ENCODE assay signal across 15 mouse cellular contexts in the genomic region with DNA sequence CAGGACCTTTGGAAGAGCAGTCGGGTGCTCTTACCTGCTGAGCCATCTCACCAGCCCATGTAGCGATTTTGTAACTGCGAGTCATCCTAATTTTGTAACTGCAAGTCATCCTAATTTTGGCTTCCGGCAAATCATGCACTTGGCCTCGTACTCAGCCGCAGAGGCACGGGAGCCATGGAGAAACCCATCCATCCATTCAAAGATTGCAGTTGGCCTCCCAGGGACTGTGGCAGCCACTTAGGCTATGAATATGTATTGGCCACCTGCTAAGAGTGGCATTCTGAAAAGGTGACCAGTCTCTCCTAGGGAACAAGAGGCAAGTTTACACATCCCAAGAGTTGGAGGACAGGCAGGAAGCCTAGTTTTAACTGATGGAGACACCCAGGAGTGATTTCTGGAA. TPM values are rescaled to one million over a fixed set of nuclear protein-coding genes. Genes with fewer than 3 reads are reported as not detected.
DNase-seq lines count a peak whose midpoint lies in the region; ATAC-seq and TF ChIP-seq lines count a peak whose summit lies in the region.
"Had no signal": no experiment of that assay in that cellular context is flagged by ENCODE, and none has a peak within 500 bp of the region (broad histone marks: within the 10 kb centered on the region; RNA-seq: fewer than 3 reads in every experiment).

No protein-coding gene starts in this region.

- peak overlapping the region; percentile 30; the same call in 1 of the 2 replicates for H3K27ac ChIP-seq in ES-E14 (ENCODE audit: insufficient read depth, low read depth, low read length, poor library complexity, severe bottlenecking)
- peak overlapping the region; percentile 38; the same call in 1 of the 2 replicates for H3K27ac ChIP-seq in hindbrain, postnatal 0 days
- H3K27ac ChIP-seq: heart, embryonic 13.5 days had no signal

- H3K27me3 ChIP-seq in hindbrain, postnatal 0 days (ENCODE audit: insufficient read depth, low read length): no peaks in the 10 kb centered on the region
- H3K27me3 ChIP-seq: heart, embryonic 13.5 days had no signal

- no peak overlapping the region for H3K9ac ChIP-seq in ES-E14 (ENCODE audit: insufficient read depth, low read depth, low read length, poor library complexity, severe bottlenecking)
- no peak overlapping the region for H3K9ac ChIP-seq in hindbrain, postnatal 0 days (replicated peaks; ENCODE audit: low read length)
- H3K9ac ChIP-seq: heart, embryonic 13.5 days; lung, embryonic 14.5 days had no signal

- peak; percentile 73 for DNase-seq in kidney, adult 11 months
- DNase-seq in kidney, postnatal 10 days: no peak
- peak; percentile 66 for DNase-seq in 416B (ENCODE audit: low read depth)
- DNase-seq in ES-E14 (ENCODE audit: low read depth, low spot score): no peak
- DNase-seq in hindbrain, postnatal 0 days (ENCODE audit: low spot score): peak; percentile 55
- no peak for DNase-seq in right cerebral cortex, postnatal 25 days
- no peak for DNase-seq in heart, postnatal 14 days
- DNase-seq: cerebellum, adult 8-10 months; embryo, embryonic 11 days; gastrocnemius, postnatal 25 days; liver; lung, embryonic 14.5 days had no signal

- H3K4me2 ChIP-seq in hindbrain, postnatal 0 days (ENCODE audit: low read depth, low read length): no peak overlapping the region
- H3K4me2 ChIP-seq: heart, embryonic 13.5 days; lung, embryonic 14.5 days had no signal

- no peak for TF ChIP-seq CTCF in hindbrain, postnatal 0 days (IDR thresholded peaks at IDR 0.05; ENCODE audit: low read depth)

- 31% methylated on average over 7 of the region's 7 CpGs for WGBS in hindbrain, postnatal 0 days

- in situ Hi-C loops in ES-E14 (cut with MboI; ENCODE audit: low sequenced_read_pairs in 2 of 2, unreplicated experiment in 2 of 2): no loop called here

- H3K9me3 ChIP-seq in ES-E14 (ENCODE audit: control insufficient read depth, insufficient read depth, low read depth, low read length): no peaks in the 10 kb centered on the region
- no peaks in the 10 kb centered on the region for H3K9me3 ChIP-seq in hindbrain, postnatal 0 days (ENCODE audit: low read length)
- H3K9me3 ChIP-seq: heart, embryonic 13.5 days had no signal

- H3K36me3 ChIP-seq in ES-E14 (ENCODE audit: control insufficient read depth, insufficient read depth, low read length, poor library complexity, severe bottlenecking): no peaks in the 10 kb centered on the region
- no peaks in the 10 kb centered on the region for H3K36me3 ChIP-seq in hindbrain, postnatal 0 days (ENCODE audit: insufficient read depth, low read length)
- H3K36me3 ChIP-seq: heart, embryonic 13.5 days had no signal

- intact Hi-C loops in heart, postnatal 14 days (cut with DNase I): no loop called here

- ATAC-seq in hindbrain, postnatal 0 days: peak; percentile 80
- ATAC-seq: activated CD4-positive, CD25-positive, alpha-beta regulatory T cell, adult 4 months; forebrain, embryonic 16.5 days had no signal

- no peak overlapping the region for H3K4me3 ChIP-seq in ES-E14 (ENCODE audit: insufficient read depth in 1 of 2, low read depth in 1 of 2, low read length in 2 of 2, poor library complexity in 1 of 2, severe bottlenecking in 1 of 2)
- no peak overlapping the region for H3K4me3 ChIP-seq in hindbrain, postnatal 0 days (ENCODE audit: low read length)
- H3K4me3 ChIP-seq: heart, embryonic 13.5 days had no signal

- peaks cover 5 to 34% of the 10 kb centered on the region in 2 experiments for H3K4me1 ChIP-seq in ES-E14 (ENCODE audit: control insufficient read depth in 2 of 2, insufficient read depth in 2 of 2, low read length in 2 of 2, poor library complexity in 1 of 2)
- no peaks in the 10 kb centered on the region for H3K4me1 ChIP-seq in hindbrain, postnatal 0 days (ENCODE audit: insufficient read depth, low read length)

TF ChIP-seq in ES-E14, 5 proteins besides CTCF, POLR2A, EP300 and RAD21:
- no peak for TF ChIP-seq MAFK (IDR thresholded peaks at IDR 0.05; ENCODE audit: insufficient read depth, low read depth, low read length)
- TF ChIP-seq HCFC1 (IDR thresholded peaks at IDR 0.05; ENCODE audit: borderline replicate concordance, insufficient read depth, low read length): no peak
- TF ChIP-seq ZC3H11A (IDR thresholded peaks at IDR 0.05; ENCODE audit: borderline replicate concordance, low read depth, low read length): no peak
- no peak for TF ChIP-seq ZNF384 (IDR thresholded peaks at IDR 0.05; ENCODE audit: low read depth, low read length)
TF ChIP-seq in ES-E14: peak in this region for 0.

RNA-seq across cellular contexts. Expression of gene Purb, which starts 13.5 kb away (rescaled TPM):
- 39.7 and 49.8 TPM in 2 replicates for total RNA-seq in ES-E14 (2012; rRNA removed)
- 35.9 and 36.9 TPM in 2 replicates for total RNA-seq in hindbrain, postnatal 0 days (2014; rRNA removed)
- 17.1 and 17.9 TPM in 2 replicates for polyA plus RNA-seq in hindbrain, postnatal 0 days (2015; fragmentation: Nextera tagmentation; extraction: Ambion mirVana)
- 10 to 100 TPM; 49.6 to 53.0 TPM for total RNA-seq in heart, postnatal 14 days (2021)

RNA-seq across cellular contexts. Expression of gene Myo1g, which starts 31.5 kb away (rescaled TPM):
- 11.6 TPM in 2 replicates for total RNA-seq in ES-E14 (2012; rRNA removed)
- total RNA-seq in hindbrain, postnatal 0 days (2014; rRNA removed): 0.68 and 1.0 TPM in 2 replicates
- polyA plus RNA-seq in hindbrain, postnatal 0 days (2015; fragmentation: Nextera tagmentation; extraction: Ambion mirVana): 0.39 and 0.50 TPM in 2 replicates
- 1 to 10 TPM; 1.9 to 3.2 TPM for total RNA-seq in heart, postnatal 14 days (2021)

RNA-seq across cellular contexts. Expression of gene H2afv, which starts 45.0 kb away (rescaled TPM):
- 192 and 294 TPM in 2 replicates for total RNA-seq in ES-E14 (2012; rRNA removed)
- 75.5 and 95.0 TPM in 2 replicates for total RNA-seq in hindbrain, postnatal 0 days (2014; rRNA removed)
- 251 and 254 TPM in 2 replicates for polyA plus RNA-seq in hindbrain, postnatal 0 days (2015; fragmentation: Nextera tagmentation; extraction: Ambion mirVana)
- 10 to 100 TPM; 57.1 to 59.4 TPM for total RNA-seq in heart, postnatal 14 days (2021)

RNA-seq across cellular contexts. Expression of gene Ccm2, which starts 57.4 kb away (rescaled TPM):
- 27.8 and 36.7 TPM in 2 replicates for total RNA-seq in ES-E14 (2012; rRNA removed)
- 62.8 and 77.5 TPM in 2 replicates for total RNA-seq in hindbrain, postnatal 0 days (2014; rRNA removed)
- 74.1 and 80.2 TPM in 2 replicates for polyA plus RNA-seq in hindbrain, postnatal 0 days (2015; fragmentation: Nextera tagmentation; extraction: Ambion mirVana)
- 10 to 100 TPM; 22.8 to 32.9 TPM for total RNA-seq in heart, postnatal 14 days (2021)

Comparison
In these comparisons a context has a peak if more than half of its experiments do, and no peak if none do; other contexts are left out.
1. DNase-seq: peak in kidney, adult 11 months (single experiment), 416B (single experiment) and hindbrain, postnatal 0 days (single experiment); none in kidney, postnatal 10 days (single experiment), ES-E14 (single experiment), right cerebral cortex, postnatal 25 days (single experiment) and heart, postnatal 14 days (0 of 2).